Mouse (Mus musculus) forebrain, embryonic 14.5 days (tissue): ENCODE data around the gene Rsph3b. TPM values are rescaled to one million over a fixed set of nuclear protein-coding genes. Genes with fewer than 3 reads are reported as not detected.

ENCODE experiments used
- ATAC-seq: fragments of 200-750 bp; cut with Nextera tagmentation; 2 replicates; pipeline ENCODE4 v1.8.0; 2017; ENCODE audit warnings: mild to moderate bottlenecking, moderate library complexity
- DNase-seq: peaks from one replicate; pipeline ENCODE4 v3.0.0-alpha.2; 2015; ENCODE audit warnings: low spot score
- H3K27ac ChIP-seq: fragments of 300-500 bp; sonication (generic); 2 replicates; pipeline ENCODE4 v1.5.1; 2014; ENCODE audit warnings: low read depth, mild to moderate bottlenecking, control low read depth, low read length, moderate library complexity
- H3K27me3 ChIP-seq: fragments of 300-500 bp; sonication (generic); replicated peaks from 2 replicates; pipeline ENCODE4 v1.6.1; 2014; ENCODE audit warnings: low read length, control low read depth, mixed read lengths; ENCODE audit not compliant: control insufficient read depth, insufficient read depth
- H3K36me3 ChIP-seq: fragments of 300-500 bp; sonication (generic); 2 replicates; pipeline ENCODE4 v1.6.1; 2014; ENCODE audit warnings: low read length, control low read depth; ENCODE audit not compliant: control insufficient read depth, insufficient read depth
- H3K4me1 ChIP-seq: fragments of 300-500 bp; sonication (generic); 2 replicates; pipeline ENCODE4 v1.6.1; 2014; ENCODE audit warnings: antibody characterized with exemption, low read length, control low read depth; ENCODE audit not compliant: control insufficient read depth, insufficient read depth
- H3K4me2 ChIP-seq: fragments of 300-500 bp; sonication (generic); 2 replicates; pipeline ENCODE4 v1.6.1; 2014; ENCODE audit warnings: mild to moderate bottlenecking, control low read depth, low read length
- H3K4me3 ChIP-seq: fragments of 300-500 bp; sonication (generic); 2 replicates; pipeline ENCODE4 v1.5.1; 2014; ENCODE audit warnings: low read depth, low read length, control low read depth
- H3K9ac ChIP-seq: fragments of 300-500 bp; sonication (generic); 2 replicates; pipeline ENCODE4 v1.6.1; 2014; ENCODE audit warnings: mild to moderate bottlenecking, low read length, control low read depth, moderate library complexity
- H3K9me3 ChIP-seq: fragments of 300-500 bp; sonication (generic); replicated peaks from 2 replicates; pipeline ENCODE4 v1.6.1; 2016; ENCODE audit warnings: low read length, control low read depth, mixed read lengths; ENCODE audit not compliant: control insufficient read depth
- WGBS: fragments of 180-500 bp; shearing (Covaris S2); extraction: QIAGEN DNeasy Blood & Tissue Kit; methylation state at CpG from one replicate; pipeline ENCODE4 v1.1.7; 2014; 5-methylcytosine and 5-hydroxymethylcytosine counted together
- polyA plus RNA-seq: library from polyadenylated mRNA; unstranded; fragments of >200 nt; fragmentation: Nextera tagmentation; extraction: Ambion mirVana; gene quantifications from 2 replicates; pipeline ENCODE4 v1.2.1, GENCODE M21; 2014

The Rsph3b gene
- polyA plus RNA-seq, 1 experiment from 2014 or later, result 57.7 TPM

DNA sequence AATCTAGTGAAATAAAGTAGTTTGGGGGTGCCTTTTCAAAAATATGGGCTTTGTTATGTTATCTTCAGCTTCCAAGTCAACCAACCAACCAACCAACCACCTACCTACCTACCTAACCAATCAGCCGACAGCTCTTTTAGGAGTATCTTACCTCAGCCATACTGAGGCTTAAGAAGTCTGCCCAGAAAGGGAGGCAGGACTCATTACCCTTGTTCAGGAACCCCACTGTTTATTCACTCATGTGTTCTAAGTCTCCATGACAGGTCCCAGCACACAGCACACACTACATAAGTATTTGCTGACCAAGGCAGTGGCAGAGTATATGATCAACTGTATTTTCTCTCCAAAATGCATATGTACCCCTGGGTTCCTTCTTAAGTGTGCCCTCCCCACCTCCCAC is 64.0 kb downstream of the Rsph3b start:
- WGBS, result 89% methylated on average over 1 of the region's 1 CpGs
- no peaks in the 10 kb centered on the region for H3K9me3 ChIP-seq
- no peak for DNase-seq

GRCm38 (mm10) chr17:6881306-6881705 is 67.2 kb downstream of the Rsph3b start:
- DNase-seq (no peak), ATAC-seq (no peak)
- no peak overlapping the region for H3K27ac ChIP-seq

More for the DNA sequence above, 64.0 kb downstream of the Rsph3b start:
- Histone ChIP-seq H3K9ac (no peak overlapping the region), H3K36me3 (no peaks in the 10 kb centered on the region), H3K27ac (no peak overlapping the region), H3K4me1 (peaks cover 4% of the 10 kb centered on the region; the same call in 1 of the 2 replicates), H3K27me3 (no peaks in the 10 kb centered on the region), H3K4me2 (no peak overlapping the region), H3K4me3 (no peak overlapping the region)
- no peak for ATAC-seq

DNA sequence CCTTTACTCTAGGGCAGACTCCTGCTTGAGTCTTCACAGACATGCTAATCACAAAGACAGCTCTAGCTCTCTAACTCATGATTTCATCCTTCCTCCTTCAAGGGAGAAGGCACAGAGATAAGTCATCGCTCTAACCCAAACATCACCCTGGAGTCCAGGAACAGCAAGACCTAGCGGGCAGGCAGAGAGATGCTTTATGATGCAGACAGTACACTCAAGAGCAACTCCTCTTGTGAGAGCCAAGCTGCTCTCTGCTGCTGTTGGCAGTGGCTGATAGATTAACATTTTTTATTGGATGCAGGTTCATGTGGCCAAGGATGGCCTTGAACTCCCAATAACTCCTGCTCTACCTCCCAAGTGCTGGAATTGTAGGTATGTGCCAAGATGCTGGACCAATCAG is 77.1 kb downstream of the Rsph3b start:
- WGBS, result 92% methylated on average over 2 of the region's 2 CpGs
- no peak overlapping the region for H3K4me3 ChIP-seq

More at GRCm38 (mm10) chr17:6881306-6881705, 67.2 kb downstream of the Rsph3b start:
- no peak overlapping the region for H3K9ac ChIP-seq
- H3K9me3 ChIP-seq, result no peaks in the 10 kb centered on the region
- H3K4me2 ChIP-seq, result no peak overlapping the region
- H3K27me3 ChIP-seq, result no peaks in the 10 kb centered on the region
- no peak overlapping the region for H3K4me3 ChIP-seq
- WGBS, result 93% methylated on average over 6 of the region's 6 CpGs
- no peaks in the 10 kb centered on the region for H3K36me3 ChIP-seq
- peaks cover 4% of the 10 kb centered on the region; the same call in 1 of the 2 replicates for H3K4me1 ChIP-seq

GRCm38 (mm10) chr17:6868810-6869209 is 79.7 kb downstream of the Rsph3b start:
- no peak overlapping the region for H3K27ac ChIP-seq
- ATAC-seq (no peak), DNase-seq (no peak)
- no peak overlapping the region for H3K4me3 ChIP-seq
- H3K27me3 ChIP-seq, result no peaks in the 10 kb centered on the region
- H3K36me3 ChIP-seq, result no peaks in the 10 kb centered on the region
- no peaks in the 10 kb centered on the region for H3K9me3 ChIP-seq
- H3K9ac ChIP-seq, result no peak overlapping the region
- H3K4me1 ChIP-seq, result no peaks in the 10 kb centered on the region
- no peak overlapping the region for H3K4me2 ChIP-seq

More for the DNA sequence above, 77.1 kb downstream of the Rsph3b start:
- DNase-seq (no peak), ATAC-seq (no peak)
- no peak overlapping the region for H3K9ac ChIP-seq
- H3K27me3 ChIP-seq, result no peaks in the 10 kb centered on the region
- H3K4me2 ChIP-seq, result no peak overlapping the region
- no peaks in the 10 kb centered on the region; the same call in 1 of the 2 replicates for H3K9me3 ChIP-seq
- no peaks in the 10 kb centered on the region for H3K36me3 ChIP-seq
- no peak overlapping the region for H3K27ac ChIP-seq
- H3K4me1 ChIP-seq, result no peaks in the 10 kb centered on the region

DNA sequence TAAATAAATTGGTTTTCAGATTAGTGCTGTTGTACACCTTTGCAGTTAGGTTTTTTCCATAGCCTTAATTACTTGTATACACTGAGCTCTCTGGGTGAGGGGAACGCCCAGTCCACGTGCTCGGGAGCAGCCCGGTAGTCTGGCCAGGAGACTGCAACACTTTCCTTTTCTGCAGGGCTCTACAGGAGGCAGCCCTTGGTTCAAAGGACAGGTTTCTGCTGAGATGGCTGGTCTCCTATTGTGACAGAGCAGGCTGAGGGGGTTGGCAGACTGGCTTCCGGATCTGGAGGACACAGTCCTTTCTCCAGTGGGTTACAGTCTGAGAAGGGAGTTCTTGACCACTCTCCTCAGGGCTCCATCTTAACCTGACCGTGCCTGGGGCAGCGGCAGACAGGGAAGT is 80.7 kb downstream of the Rsph3b start:
- DNase-seq (no peak), ATAC-seq (no peak)
- Histone ChIP-seq H3K27me3 (no peaks in the 10 kb centered on the region), H3K36me3 (no peaks in the 10 kb centered on the region), H3K4me3 (no peak overlapping the region), H3K9me3 (no peaks in the 10 kb centered on the region), H3K9ac (no peak overlapping the region), H3K4me2 (no peak overlapping the region), H3K27ac (no peak overlapping the region), H3K4me1 (no peaks in the 10 kb centered on the region)
- whole genome bisulfite sequencing, result 17% methylated on average over 7 of the region's 7 CpGs

GRCm38 (mm10) chr17:6866576-6866975 is 81.9 kb downstream of the Rsph3b start:
- H3K4me3 ChIP-seq, result no peak overlapping the region
- ATAC-seq (no peak), DNase-seq (no peak)
- H3K4me2 ChIP-seq, result no peak overlapping the region
- H3K27ac ChIP-seq, result no peak overlapping the region
- H3K9me3 ChIP-seq, result no peaks in the 10 kb centered on the region
- no peaks in the 10 kb centered on the region for H3K36me3 ChIP-seq
- no peak overlapping the region for H3K9ac ChIP-seq
- 77% methylated on average over 1 of the region's 1 CpGs for whole genome bisulfite sequencing
- H3K4me1 ChIP-seq, result peaks cover 6% of the 10 kb centered on the region; the same call in 1 of the 2 replicates
- H3K27me3 ChIP-seq, result no peaks in the 10 kb centered on the region

- no peaks in the 10 kb centered on the region for H3K36me3 ChIP-seq
- no peaks in the 10 kb centered on the region for H3K9me3 ChIP-seq
- ATAC-seq (no peak), DNase-seq (no peak)
- no peak overlapping the region for H3K27ac ChIP-seq
- H3K27me3 ChIP-seq, result no peaks in the 10 kb centered on the region
- no peak overlapping the region for H3K9ac ChIP-seq
- peaks cover 12% of the 10 kb centered on the region; the same call in 1 of the 2 replicates for H3K4me1 ChIP-seq
- H3K4me2 ChIP-seq, result no peak overlapping the region
- H3K4me3 ChIP-seq, result no peak overlapping the region
- 50% methylated on average over 5 of the region's 5 CpGs for WGBS
These were observed 82.9 kb downstream of the Rsph3b start for GRCm38 (mm10) chr17:6865580-6865979.

GRCm38 (mm10) chr17:6864869-6865268 is 83.6 kb downstream of the Rsph3b start:
- DNase-seq, result peak; percentile 6
- Histone ChIP-seq H3K36me3 (no peaks in the 10 kb centered on the region), H3K9ac (no peak overlapping the region; the same call in 1 of the 2 replicates), H3K9me3 (no peaks in the 10 kb centered on the region), H3K27ac (no peak overlapping the region), H3K4me3 (no peak overlapping the region), H3K4me1 (peaks cover 14% of the 10 kb centered on the region; the same call in 1 of the 2 replicates), H3K27me3 (no peaks in the 10 kb centered on the region), H3K4me2 (no peak overlapping the region; the same call in 1 of the 2 replicates)
- 23% methylated on average over 13 of the region's 13 CpGs for WGBS
- ATAC-seq, result no peak

DNA sequence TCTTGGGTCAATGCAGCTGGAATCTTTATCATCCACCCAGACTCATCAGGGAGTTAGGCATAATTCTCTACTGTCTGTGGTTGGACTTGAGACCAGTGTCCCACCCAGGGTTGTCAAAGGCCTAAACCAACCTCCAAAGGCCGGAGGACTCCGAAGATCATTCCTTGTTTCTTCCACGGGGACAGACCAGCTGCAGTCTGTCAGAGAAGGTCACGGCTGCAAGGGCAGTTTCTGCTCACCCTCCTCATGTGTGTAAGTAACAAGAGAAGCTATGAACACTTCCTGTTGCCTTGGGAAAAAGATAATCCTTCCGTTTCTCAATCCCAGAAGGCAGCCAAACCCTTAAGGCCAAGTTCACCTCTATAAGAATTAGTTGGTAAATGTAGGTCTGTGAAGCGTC is 85.0 kb downstream of the Rsph3b start:
- Histone ChIP-seq H3K4me3 (no peak overlapping the region), H3K27ac (no peak overlapping the region), H3K27me3 (no peaks in the 10 kb centered on the region), H3K36me3 (no peaks in the 10 kb centered on the region), H3K4me1 (peaks cover 14% of the 10 kb centered on the region; the same call in 1 of the 2 replicates), H3K9me3 (no peaks in the 10 kb centered on the region), H3K9ac (no peak overlapping the region), H3K4me2 (no peak overlapping the region)
- DNase-seq (no peak), ATAC-seq (no peak)
- WGBS, result 95% methylated on average over 6 of the region's 6 CpGs
